22 mouse cellular contexts compared by ENCODE assay signal in the genomic region with DNA sequence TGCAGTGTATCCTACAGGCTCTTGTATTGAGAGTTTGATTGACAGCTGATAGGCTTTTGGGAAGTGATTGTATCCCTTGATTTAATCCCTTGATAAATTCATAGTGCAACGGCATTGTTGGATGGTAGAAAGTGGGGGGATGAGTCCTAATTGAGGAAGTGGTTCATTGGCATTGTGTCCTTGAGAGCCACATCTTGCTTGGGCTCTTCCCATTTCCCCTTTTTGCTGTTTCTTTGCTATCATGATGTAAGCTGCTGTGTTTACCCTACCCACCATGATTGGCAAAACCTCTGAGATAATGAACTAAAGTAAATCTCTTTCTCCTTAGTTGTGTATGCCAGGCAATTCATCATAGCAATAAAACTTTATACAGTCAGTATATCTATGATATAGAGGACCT. TPM values are rescaled to one million over a fixed set of nuclear protein-coding genes. Genes with fewer than 3 reads are reported as not detected.
DNase-seq lines count a peak whose midpoint lies in the region; ATAC-seq and TF ChIP-seq lines count a peak whose summit lies in the region.
"Had no signal": no experiment of that assay in that cellular context is flagged by ENCODE, and none has a peak within 500 bp of the region (broad histone marks: within the 10 kb centered on the region; RNA-seq: fewer than 3 reads in every experiment).

No protein-coding gene starts in this region.

- H3K36me3 ChIP-seq in CH12.LX (replicated peaks in 1 of 2; ENCODE audit: control insufficient read depth in 1 of 2, insufficient read depth in 1 of 2, low read length in 1 of 2) = no peaks in the 10 kb centered on the region
- no peaks in the 10 kb centered on the region for H3K36me3 ChIP-seq in midbrain, embryonic 13.5 days
- H3K36me3 ChIP-seq: embryonic facial prominence, embryonic 12.5 days; forebrain, embryonic 15.5 days; heart, embryonic 15.5 days; hindbrain, embryonic 15.5 days had no signal

- H3K4me1 ChIP-seq in CH12.LX (ENCODE audit: control insufficient read depth in 1 of 2, insufficient read depth in 2 of 2) = peaks cover 0 to 8% of the 10 kb centered on the region in 2 experiments; a peak in 2 of 4 replicates
- H3K4me1 ChIP-seq in midbrain, embryonic 13.5 days (replicated peaks) = 0 out of 2 replicates have a peak, but pooled peaks cover under 1% of the 10 kb centered on the region
- H3K4me1 ChIP-seq: embryonic facial prominence, embryonic 12.5 days; forebrain, embryonic 15.5 days; heart, embryonic 15.5 days; hindbrain, embryonic 15.5 days had no signal

- no peaks in the 10 kb centered on the region for H3K27me3 ChIP-seq in CH12.LX (replicated peaks)
- H3K27me3 ChIP-seq in midbrain, embryonic 13.5 days = no peaks in the 10 kb centered on the region
- H3K27me3 ChIP-seq: embryonic facial prominence, embryonic 12.5 days; forebrain, embryonic 15.5 days; heart, embryonic 15.5 days; hindbrain, embryonic 15.5 days; Patski had no signal

- no peak for TF ChIP-seq EP300 in CH12.LX (IDR thresholded peaks at IDR 0.05; ENCODE audit: low read length)

- no peak for TF ChIP-seq POLR2A in CH12.LX (IDR thresholded peaks at IDR 0.05; ENCODE audit: low read depth, low read length)

- no peaks in the 10 kb centered on the region for H3K79me2 ChIP-seq in CH12.LX (replicated peaks; ENCODE audit: control insufficient read depth, extremely low read depth, insufficient read depth, poor library complexity, severe bottlenecking)

- dilution Hi-C loops in CH12.LX (cut with MboI; ENCODE audit: extremely low pct_ligation_motif_present, extremely low pct_unique_long_range_greater_than_20kb, low sequenced_read_pairs) = no loop called here

- H3K9me3 ChIP-seq in CH12.LX (replicated peaks; ENCODE audit: low read length) = no peaks in the 10 kb centered on the region
- no peaks in the 10 kb centered on the region for H3K9me3 ChIP-seq in midbrain, embryonic 13.5 days
- H3K9me3 ChIP-seq: embryonic facial prominence, embryonic 12.5 days; forebrain, embryonic 15.5 days; heart, embryonic 15.5 days; hindbrain, embryonic 15.5 days had no signal

- no peak overlapping the region for H3K4me3 ChIP-seq in CH12.LX (replicated peaks in 1 of 3; ENCODE audit: low read depth in 2 of 3, low read length in 2 of 3, poor library complexity in 1 of 3)
- no peak overlapping the region for H3K4me3 ChIP-seq in midbrain, embryonic 13.5 days (replicated peaks)
- H3K4me3 ChIP-seq: embryonic facial prominence, embryonic 12.5 days; forebrain, embryonic 15.5 days; heart, embryonic 15.5 days; hindbrain, embryonic 15.5 days had no signal

- intact Hi-C loops in heart, postnatal 25 days (cut with DNase I) = no loop called here

- ATAC-seq in common myeloid progenitor, adult 5-6 weeks (replicated peaks; ENCODE audit: low read depth, poor library complexity, severe bottlenecking) = peak; percentile 92
- ATAC-seq in megakaryocyte progenitor cell, adult 5-6 weeks (replicated peaks; ENCODE audit: poor library complexity) = peak; percentile 98
- ATAC-seq in midbrain, embryonic 13.5 days = no peak
- ATAC-seq: activated CD4-positive, CD25-positive, alpha-beta regulatory T cell, adult 4 months; forebrain, embryonic 15.5 days; intestine, embryonic 16.5 days; Patski had no signal

- H3K27ac ChIP-seq in CH12.LX (ENCODE audit: insufficient read depth, low read depth) = no peak overlapping the region
- H3K27ac ChIP-seq in midbrain, embryonic 13.5 days = no peak overlapping the region
- H3K27ac ChIP-seq: embryonic facial prominence, embryonic 12.5 days; forebrain, embryonic 15.5 days; heart, embryonic 15.5 days; hindbrain, embryonic 15.5 days had no signal

- peak; percentile 92 for DNase-seq in heart, adult 11 months
- no peak for DNase-seq in heart, adult 8-10 months (ENCODE audit: low spot score)
- DNase-seq in CH12.LX (ENCODE audit: extremely low read depth) = peak; percentile 18
- DNase-seq in gastrocnemius, postnatal 10 days = no peak
- DNase-seq in heart, postnatal 25 days (ENCODE audit: low spot score) = no peak
- DNase-seq: adrenal gland, postnatal 25 days; cerebellum, adult 2 months; cerebellum, postnatal 14 days; gastrocnemius, postnatal 14 days; heart, adult 18-20 months; heart, postnatal 14 days had no signal

- 76% methylated on average over 1 of the region's 1 CpGs for WGBS in midbrain, embryonic 13.5 days

- no peak for TF ChIP-seq RAD21 in CH12.LX (IDR thresholded peaks at IDR 0.05; ENCODE audit: low read depth, low read length)

- no peak for TF ChIP-seq CTCF in CH12.LX (conservative IDR thresholded peaks at IDR 0.05 in 1 of 2, IDR thresholded peaks at IDR 0.05 in 1 of 2; ENCODE audit: low read depth in 2 of 2, low read length in 2 of 2)

- in situ Hi-C loops in CH12.LX (cut with MboI; ENCODE audit: low pct_ligation_motif_present, low pct_unique_long_range_greater_than_20kb, low sequenced_read_pairs) = no loop called here

- no peak overlapping the region for H3K9ac ChIP-seq in CH12.LX (ENCODE audit: insufficient read depth, low read depth)
- H3K9ac ChIP-seq in midbrain, embryonic 13.5 days (replicated peaks) = no peak overlapping the region
- H3K9ac ChIP-seq: embryonic facial prominence, embryonic 12.5 days; forebrain, embryonic 15.5 days; heart, embryonic 15.5 days; hindbrain, embryonic 15.5 days had no signal

- no peak overlapping the region for H3K4me2 ChIP-seq in CH12.LX (ENCODE audit: insufficient read depth, low read depth, poor library complexity, severe bottlenecking)
- H3K4me2 ChIP-seq in midbrain, embryonic 13.5 days (replicated peaks) = no peak overlapping the region
- H3K4me2 ChIP-seq: embryonic facial prominence, embryonic 12.5 days; forebrain, embryonic 15.5 days; heart, embryonic 11.5 days; heart, embryonic 15.5 days; hindbrain, embryonic 15.5 days had no signal

TF ChIP-seq in CH12.LX, 34 proteins besides CTCF, POLR2A, EP300 and RAD21:
- TF ChIP-seq IRF4 (IDR thresholded peaks at IDR 0.05; ENCODE audit: low read depth, low read length) = 0 out of 2 replicates have a peak, but pooled peaks have one; percentile 13
- TF ChIP-seq MYC (IDR thresholded peaks at IDR 0.05; ENCODE audit: low read depth, low read length) = no peak
- no peak for TF ChIP-seq RCOR1 (conservative IDR thresholded peaks at IDR 0.05; ENCODE audit: low read depth, low read length)
TF ChIP-seq in CH12.LX: peak in this region for 1.

RNA-seq across cellular contexts. Expression of a gene that starts 40.2 kb away (rescaled TPM):
- total RNA-seq in heart, adult 8-10 months (2022) = under 1 TPM; 0.20 to 0.73 (median 0.61) TPM
- total RNA-seq in CH12.LX (2012; rRNA removed) = 0.04 and 0.08 TPM in 2 replicates
- 0.07 and 0.23 TPM in 2 replicates for total RNA-seq in CH12.LX (2014; rRNA removed)
- polyA plus RNA-seq in CH12.LX (2012; ENCODE audit: insufficient read length, low read depth) = 0.31 and 0.41 TPM in 2 replicates
- 1.5 and 3.0 TPM in 2 replicates for total RNA-seq in common myeloid progenitor, adult 5-6 weeks (2017)
- total RNA-seq in megakaryocyte progenitor cell, adult 5-6 weeks (2015) = 1.0 and 1.6 TPM in 2 replicates
- 0.17 and 0.27 TPM in 2 replicates for total RNA-seq in megakaryocyte progenitor cell, adult 5-6 weeks (2017)
- under 1 TPM; 0.90 to 0.94 TPM for total RNA-seq in gastrocnemius, postnatal 10 days (2021)
- polyA plus RNA-seq in midbrain, embryonic 13.5 days (2015; fragmentation: Nextera tagmentation; extraction: Ambion mirVana) = 1.7 and 2.5 TPM in 2 replicates
- under 1 TPM; 0.65 to 0.73 TPM for total RNA-seq in heart, postnatal 25 days (2021)

RNA-seq across cellular contexts. Expression of a gene that starts 45.5 kb away (rescaled TPM):
- total RNA-seq in heart, adult 8-10 months (2022) = 10 to 100 TPM; 74.6 to 86.7 (median 79.5) TPM
- total RNA-seq in CH12.LX (2012; rRNA removed) (32.4 and 32.6 TPM in 2 replicates), CH12.LX (2014; rRNA removed) (40.3 and 42.6 TPM in 2 replicates)
- polyA plus RNA-seq in CH12.LX (2012; ENCODE audit: insufficient read length, low read depth) = 45.9 and 51.1 TPM in 2 replicates
- 100 and 110 TPM in 2 replicates for total RNA-seq in common myeloid progenitor, adult 5-6 weeks (2017)
- total RNA-seq in megakaryocyte progenitor cell, adult 5-6 weeks (2015) = 149 and 157 TPM in 2 replicates
- total RNA-seq in megakaryocyte progenitor cell, adult 5-6 weeks (2017) = 105 and 110 TPM in 2 replicates
- total RNA-seq in gastrocnemius, postnatal 10 days (2021) = 100 to 1,000 TPM; 107 to 128 TPM
- 180 and 198 TPM in 2 replicates for polyA plus RNA-seq in midbrain, embryonic 13.5 days (2015; fragmentation: Nextera tagmentation; extraction: Ambion mirVana)
- total RNA-seq in heart, postnatal 25 days (2021) = 100 to 1,000 TPM in 1 of 2 experiments, 10 to 100 TPM in 1; 94.4 to 104 TPM

RNA-seq across cellular contexts. Expression of a gene that starts 46.3 kb away (rescaled TPM):
- total RNA-seq in heart, adult 8-10 months (2022) = 10 to 100 TPM in 3 of 4 experiments, 1 to 10 TPM in 1; 8.8 to 10.4 (median 10.2) TPM
- total RNA-seq in CH12.LX (2012; rRNA removed) = 28.7 and 43.7 TPM in 2 replicates
- 57.3 and 66.0 TPM in 2 replicates for total RNA-seq in CH12.LX (2014; rRNA removed)
- polyA plus RNA-seq in CH12.LX (2012; ENCODE audit: insufficient read length, low read depth) = 84.2 and 133 TPM in 2 replicates
- total RNA-seq in common myeloid progenitor, adult 5-6 weeks (2017) = 26.5 and 32.6 TPM in 2 replicates
- 26.4 and 30.4 TPM in 2 replicates for total RNA-seq in megakaryocyte progenitor cell, adult 5-6 weeks (2015)
- 39.8 and 48.9 TPM in 2 replicates for total RNA-seq in megakaryocyte progenitor cell, adult 5-6 weeks (2017)
- total RNA-seq in gastrocnemius, postnatal 10 days (2021) = 10 to 100 TPM in 1 of 2 experiments, 1 to 10 TPM in 1; 9.9 to 13.4 TPM
- polyA plus RNA-seq in midbrain, embryonic 13.5 days (2015; fragmentation: Nextera tagmentation; extraction: Ambion mirVana) = 29.2 and 30.5 TPM in 2 replicates
- 1 to 10 TPM; 9.5 TPM for total RNA-seq in heart, postnatal 25 days (2021)

RNA-seq across cellular contexts. Expression of a gene that starts 50.5 kb away (rescaled TPM):
- total RNA-seq in heart, adult 8-10 months (2022) = 1 to 10 TPM; 1.1 to 6.9 (median 1.8) TPM
- total RNA-seq in CH12.LX (2012; rRNA removed) (54.4 and 78.4 TPM in 2 replicates), CH12.LX (2014; rRNA removed) (37.7 and 51.6 TPM in 2 replicates)
- 54.0 and 73.5 TPM in 2 replicates for polyA plus RNA-seq in CH12.LX (2012; ENCODE audit: insufficient read length, low read depth)
- 0.15 and 9.0 TPM in 2 replicates for total RNA-seq in common myeloid progenitor, adult 5-6 weeks (2017)
- total RNA-seq in megakaryocyte progenitor cell, adult 5-6 weeks (2015) = 1.5 and 2.0 TPM in 2 replicates
- total RNA-seq in megakaryocyte progenitor cell, adult 5-6 weeks (2017) = 1.5 and 4.1 TPM in 2 replicates
- total RNA-seq in gastrocnemius, postnatal 10 days (2021) = 1 to 10 TPM; 1.9 to 3.1 TPM
- 14.7 and 15.1 TPM in 2 replicates for polyA plus RNA-seq in midbrain, embryonic 13.5 days (2015; fragmentation: Nextera tagmentation; extraction: Ambion mirVana)
- total RNA-seq in heart, postnatal 25 days (2021) = 1 to 10 TPM; 3.3 to 4.0 TPM

RNA-seq across cellular contexts. Expression of a gene that starts 50.7 kb away (rescaled TPM):
- total RNA-seq in heart, adult 8-10 months (2022) = 10 to 100 TPM; 11.5 to 14.1 (median 13.0) TPM
- total RNA-seq in CH12.LX (2012; rRNA removed) (50.1 and 57.7 TPM in 2 replicates), CH12.LX (2014; rRNA removed) (46.9 and 55.6 TPM in 2 replicates)
- 54.8 and 71.0 TPM in 2 replicates for polyA plus RNA-seq in CH12.LX (2012; ENCODE audit: insufficient read length, low read depth)
- 28.3 and 30.8 TPM in 2 replicates for total RNA-seq in common myeloid progenitor, adult 5-6 weeks (2017)
- total RNA-seq in megakaryocyte progenitor cell, adult 5-6 weeks (2015) = 16.0 and 18.5 TPM in 2 replicates
- total RNA-seq in megakaryocyte progenitor cell, adult 5-6 weeks (2017) = 57.5 and 59.8 TPM in 2 replicates
- total RNA-seq in gastrocnemius, postnatal 10 days (2021) = 10 to 100 TPM; 21.2 to 28.2 TPM
- 75.6 and 79.9 TPM in 2 replicates for polyA plus RNA-seq in midbrain, embryonic 13.5 days (2015; fragmentation: Nextera tagmentation; extraction: Ambion mirVana)
- 10 to 100 TPM; 16.4 to 17.1 TPM for total RNA-seq in heart, postnatal 25 days (2021)

Comparison
In these comparisons a context has a peak if more than half of its experiments do, and no peak if none do; other contexts are left out.
1. DNase-seq: peak in heart, adult 11 months (single experiment) and CH12.LX (single experiment); none in heart, adult 8-10 months (single experiment), gastrocnemius, postnatal 10 days (single experiment) and heart, postnatal 25 days (single experiment).